21 mouse cellular contexts compared by ENCODE assay signal in genomic region chrX:101451591-101451990, GRCm38 (mm10). TPM values are rescaled to one million over a fixed set of nuclear protein-coding genes. Genes with fewer than 3 reads are reported as not detected.
DNase-seq lines count a peak whose midpoint lies in the region; ATAC-seq and TF ChIP-seq lines count a peak whose summit lies in the region.
"Had no signal": no experiment of that assay in that cellular context is flagged by ENCODE, and none has a peak within 500 bp of the region (broad histone marks: within the 10 kb centered on the region; RNA-seq: fewer than 3 reads in every experiment).

No protein-coding gene starts in this region.

- H3K4me1 ChIP-seq in MEL (ENCODE audit: control insufficient read depth in 1 of 2, insufficient read depth in 2 of 2, low read length in 2 of 2), result no peaks in the 10 kb centered on the region
- H3K4me1 ChIP-seq in bone marrow macrophage, adult 2 months (ENCODE audit: control insufficient read depth, insufficient read depth, low read length), result peaks cover 15% of the 10 kb centered on the region
- peaks cover 7% of the 10 kb centered on the region; the same call in 1 of the 2 replicates for H3K4me1 ChIP-seq in kidney, adult 2 months (ENCODE audit: control insufficient read depth, insufficient read depth, low read length)
- H3K4me1 ChIP-seq: embryonic facial prominence, embryonic 13.5 days; forebrain, embryonic 12.5 days; hindbrain, embryonic 12.5 days had no signal

- no peak for TF ChIP-seq POLR2A in MEL (IDR thresholded peaks at IDR 0.05; ENCODE audit: control insufficient read depth in 1 of 2, insufficient read depth in 1 of 2, low read depth in 1 of 2, low read length in 2 of 2, poor library complexity in 1 of 2)
- no peak for TF ChIP-seq POLR2A in bone marrow macrophage, adult 2 months (IDR thresholded peaks at IDR 0.05; ENCODE audit: borderline replicate concordance, low read depth, low read length)
- TF ChIP-seq POLR2A in kidney, adult 2 months (IDR thresholded peaks at IDR 0.05; ENCODE audit: low read depth, low read length), result no peak

- DNase-seq in 416B (ENCODE audit: low read depth) (peak; percentile 14), MEL (ENCODE audit: low read depth, low spot score) (peak; percentile 53)
- no peak for DNase-seq in cerebellum, postnatal 25 days
- DNase-seq in kidney, adult 2 months, result no peak
- DNase-seq: adrenal gland, postnatal 10 days; cerebellum, adult 18-20 months; cerebellum, adult 9-11 months; gastrocnemius, postnatal 14 days; heart, adult 11 months; heart, postnatal 10 days; heart, postnatal 4 days; kidney, adult 11 months had no signal

- TF ChIP-seq RAD21 in MEL (IDR thresholded peaks at IDR 0.05; ENCODE audit: low read depth, low read length), result no peak

- TF ChIP-seq CTCF in MEL (IDR thresholded peaks at IDR 0.05 in 2 of 3, conservative IDR thresholded peaks at IDR 0.05 in 1 of 3; ENCODE audit: control insufficient read depth in 1 of 3, insufficient read depth in 1 of 3, low read depth in 2 of 3, low read length in 3 of 3, poor library complexity in 1 of 3, severe bottlenecking in 1 of 3), result peak in 1 of 3 experiments; percentile 15; a peak in 1 of 6 replicates
- no peak for TF ChIP-seq CTCF in bone marrow macrophage, adult 2 months (IDR thresholded peaks at IDR 0.05; ENCODE audit: low read depth, low read length)
- TF ChIP-seq CTCF in kidney, adult 2 months (conservative IDR thresholded peaks at IDR 0.05; ENCODE audit: insufficient read depth, insufficient read length, low read depth, low read length), result no peak

- H3K9me3 ChIP-seq in MEL (replicated peaks; ENCODE audit: insufficient read depth, low read length), result no peaks in the 10 kb centered on the region
- H3K9me3 ChIP-seq: embryonic facial prominence, embryonic 13.5 days; forebrain, embryonic 12.5 days; G1E; hindbrain, embryonic 12.5 days had no signal

- H3K4me3 ChIP-seq in MEL (ENCODE audit: control insufficient read depth in 1 of 2, insufficient read depth in 1 of 2, low read depth in 2 of 2, low read length in 2 of 2), result no peak overlapping the region
- H3K4me3 ChIP-seq in bone marrow macrophage, adult 2 months (ENCODE audit: insufficient read depth, low read length), result no peak overlapping the region
- no peak overlapping the region for H3K4me3 ChIP-seq in kidney, adult 2 months (ENCODE audit: insufficient read depth, low read depth, low read length)
- H3K4me3 ChIP-seq: embryonic facial prominence, embryonic 13.5 days; forebrain, embryonic 12.5 days; hindbrain, embryonic 12.5 days had no signal

- no peak overlapping the region for H3K9ac ChIP-seq in MEL (ENCODE audit: control insufficient read depth, low read depth, low read length, poor library complexity, severe bottlenecking)
- H3K9ac ChIP-seq: embryonic facial prominence, embryonic 13.5 days; forebrain, embryonic 12.5 days; hindbrain, embryonic 12.5 days had no signal

- WGBS in kidney, adult 2 months, result 91% methylated on average over 3 of the region's 3 CpGs

- TF ChIP-seq EP300 in MEL (IDR thresholded peaks at IDR 0.05; ENCODE audit: low read depth in 1 of 2, low read length in 2 of 2), result no peak

- peaks cover 0 to 2% of the 10 kb centered on the region in 2 experiments; a peak in 2 of 4 replicates for H3K36me3 ChIP-seq in MEL (ENCODE audit: control insufficient read depth in 1 of 2, insufficient read depth in 2 of 2, low read length in 2 of 2)
- H3K36me3 ChIP-seq in kidney, adult 2 months (ENCODE audit: control insufficient read depth, insufficient read depth, low read length), result no peaks in the 10 kb centered on the region

- no peaks in the 10 kb centered on the region for H3K79me2 ChIP-seq in MEL (ENCODE audit: control insufficient read depth, insufficient read depth, low read length, poor library complexity)

- peak; percentile 47; the same call in 1 of the 2 replicates for ATAC-seq in megakaryocyte-erythroid progenitor cell, adult 5-6 weeks (replicated peaks; ENCODE audit: low FRiP score, low TSS enrichment, poor library complexity, severe bottlenecking)
- ATAC-seq: forebrain, embryonic 16.5 days; hindbrain, postnatal 0 days; Patski had no signal

- H3K27ac ChIP-seq in MEL (ENCODE audit: control insufficient read depth, low read depth, low read length), result no peak overlapping the region
- H3K27ac ChIP-seq in bone marrow macrophage, adult 2 months (ENCODE audit: insufficient read depth, low read depth, low read length), result 0 out of 2 replicates have a peak overlapping the region, but pooled peaks have one; percentile 4
- no peak overlapping the region for H3K27ac ChIP-seq in kidney, adult 2 months (ENCODE audit: insufficient read depth, low read depth, low read length)
- H3K27ac ChIP-seq: embryonic facial prominence, embryonic 13.5 days; forebrain, embryonic 12.5 days; hindbrain, embryonic 12.5 days; hindbrain, postnatal 0 days had no signal

- H3K27me3 ChIP-seq in MEL (ENCODE audit: control insufficient read depth in 1 of 2, insufficient read depth in 2 of 2, low read length in 2 of 2), result no peaks in the 10 kb centered on the region
- no peaks in the 10 kb centered on the region for H3K27me3 ChIP-seq in kidney, adult 2 months (replicated peaks; ENCODE audit: control insufficient read depth, insufficient read depth, low read length)
- H3K27me3 ChIP-seq: forebrain, embryonic 12.5 days; hindbrain, embryonic 12.5 days had no signal

TF ChIP-seq in MEL, 35 proteins besides CTCF, POLR2A, EP300 and RAD21:
- TF ChIP-seq ELF1 (IDR thresholded peaks at IDR 0.05; ENCODE audit: low read depth, low read length) (no peak), MAFK (IDR thresholded peaks at IDR 0.05; ENCODE audit: borderline replicate concordance, low read depth, low read length) (no peak), ZMIZ1 (IDR thresholded peaks at IDR 0.05; ENCODE audit: low read depth, low read length) (no peak), TAL1 (IDR thresholded peaks at IDR 0.05; ENCODE audit: low read length) (no peak), POLR2AphosphoS2 (IDR thresholded peaks at IDR 0.05; ENCODE audit: low read length) (no peak), USF2 (IDR thresholded peaks at IDR 0.05; ENCODE audit: borderline replicate concordance in 1 of 2, insufficient read depth in 1 of 2, low read depth in 1 of 2, low read length in 2 of 2) (no peak), MEF2A (IDR thresholded peaks at IDR 0.05; ENCODE audit: extremely low read depth, insufficient replicate concordance, low read depth, low read length, poor library complexity, severe bottlenecking) (no peak), ZNF384 (IDR thresholded peaks at IDR 0.05; ENCODE audit: low read depth, low read length) (no peak), UBTF (IDR thresholded peaks at IDR 0.05; ENCODE audit: borderline replicate concordance, insufficient read depth, low read depth, low read length) (no peak), KAT2A (conservative IDR thresholded peaks at IDR 0.05; ENCODE audit: low read depth, low read length) (no peak)

RNA-seq across cellular contexts. Expression of gene Itgb1bp2, which starts 2.7 kb away (rescaled TPM):
- 0.49 and 0.62 TPM in 2 replicates for total RNA-seq in MEL (2012; rRNA removed)
- polyA plus RNA-seq in MEL (2012; ENCODE audit: insufficient read depth in 1 of 2, insufficient read length in 2 of 2, low read depth in 1 of 2, low replicate concordance in 2 of 2, missing spikeins in 1 of 2), result under 1 TPM in 1 of 2 experiments, not detected in 1; 0.77 TPM
- polyA plus RNA-seq in bone marrow macrophage, adult 2 months (2012; ENCODE audit: insufficient read depth, insufficient read length, missing spikeins), result 1.2 TPM in 1 of 2 replicates, not detected in the other
- total RNA-seq in megakaryocyte-erythroid progenitor cell, adult 5-6 weeks (2014; fragmentation: Nextera tagmentation), result 5.2 and 7.8 TPM in 2 replicates
- total RNA-seq in megakaryocyte-erythroid progenitor cell, adult 5-6 weeks (2017), result not detected in 2 replicates
- 0.07 and 2.9 TPM in 2 replicates for polyA plus RNA-seq in kidney, adult 2 months (2012; rRNA removed)

RNA-seq across cellular contexts. Expression of gene Nono, which starts 22.5 kb away (rescaled TPM):
- total RNA-seq in MEL (2012; rRNA removed), result 287 and 304 TPM in 2 replicates
- 100 to 1,000 TPM in 1 of 2 experiments, not detected in 1; 442 TPM for polyA plus RNA-seq in MEL (2012; ENCODE audit: insufficient read depth in 1 of 2, insufficient read length in 2 of 2, low read depth in 1 of 2, low replicate concordance in 2 of 2, missing spikeins in 1 of 2)
- 242 and 247 TPM in 2 replicates for polyA plus RNA-seq in bone marrow macrophage, adult 2 months (2012; ENCODE audit: insufficient read depth, insufficient read length, missing spikeins)
- 264 and 296 TPM in 2 replicates for total RNA-seq in megakaryocyte-erythroid progenitor cell, adult 5-6 weeks (2014; fragmentation: Nextera tagmentation)
- total RNA-seq in megakaryocyte-erythroid progenitor cell, adult 5-6 weeks (2017), result 572 and 583 TPM in 2 replicates
- 70.6 and 90.6 TPM in 2 replicates for polyA plus RNA-seq in kidney, adult 2 months (2012; rRNA removed)

RNA-seq across cellular contexts. Expression of gene Zmym3, which starts 30.9 kb away (rescaled TPM):
- total RNA-seq in MEL (2012; rRNA removed), result 20.7 and 26.7 TPM in 2 replicates
- polyA plus RNA-seq in MEL (2012; ENCODE audit: insufficient read depth in 1 of 2, insufficient read length in 2 of 2, low read depth in 1 of 2, low replicate concordance in 2 of 2, missing spikeins in 1 of 2), result 10 to 100 TPM in 1 of 2 experiments, not detected in 1; 42.9 TPM
- 34.3 and 41.8 TPM in 2 replicates for polyA plus RNA-seq in bone marrow macrophage, adult 2 months (2012; ENCODE audit: insufficient read depth, insufficient read length, missing spikeins)
- total RNA-seq in megakaryocyte-erythroid progenitor cell, adult 5-6 weeks (2014; fragmentation: Nextera tagmentation), result 46.3 and 84.1 TPM in 2 replicates
- total RNA-seq in megakaryocyte-erythroid progenitor cell, adult 5-6 weeks (2017), result 28.7 and 52.7 TPM in 2 replicates
- polyA plus RNA-seq in kidney, adult 2 months (2012; rRNA removed), result 22.0 and 23.3 TPM in 2 replicates

Comparison
In these comparisons a context has a peak if more than half of its experiments do, and no peak if none do; other contexts are left out.
1. DNase-seq: peak in 416B (single experiment) and MEL (single experiment); none in cerebellum, postnatal 25 days (0 of 2) and kidney, adult 2 months (single experiment).